Mouse (Mus musculus): ENCODE results near the gene Rars2.

Gene Rars2

DNA sequence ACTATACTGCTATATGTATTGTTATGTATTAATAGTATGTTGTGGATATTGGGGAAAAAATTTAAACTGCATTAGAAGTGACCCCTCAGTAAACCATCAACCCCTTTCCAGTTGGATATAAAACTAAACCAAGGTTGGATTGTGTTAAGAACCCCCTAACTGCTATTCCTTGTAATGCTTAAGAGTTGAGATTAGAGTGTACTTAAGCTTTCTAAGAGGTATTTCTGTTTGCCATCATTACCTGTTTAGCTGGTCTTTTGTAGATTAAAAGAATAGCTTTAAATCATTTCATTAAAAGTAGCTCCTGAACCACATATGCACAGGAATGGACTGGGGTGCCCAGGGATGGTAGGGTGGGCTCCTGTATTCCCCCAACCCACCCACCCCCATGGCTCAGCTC is 30.0 kb downstream of the Rars2 start:
- DNase-seq (ENCODE audit: low spot score) = no peak

DNA sequence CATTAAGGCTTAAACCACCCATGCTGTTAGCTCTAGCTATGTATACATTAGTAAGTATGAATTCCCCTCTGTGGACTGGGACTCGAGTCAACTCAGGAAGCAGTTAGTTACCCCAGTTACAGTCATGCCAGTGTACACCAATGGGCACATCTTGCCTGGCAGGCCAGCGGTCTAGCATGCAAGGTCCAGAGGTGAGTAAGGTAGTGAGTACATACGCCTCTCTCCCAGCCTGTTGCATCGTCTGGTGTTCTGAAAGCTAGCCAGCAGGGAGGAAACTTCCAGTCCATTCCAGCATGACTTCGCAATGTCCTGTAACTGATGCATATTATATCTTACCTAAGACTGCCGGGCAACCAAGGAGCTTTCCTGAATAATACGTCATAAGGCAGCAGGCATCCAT is 38.4 kb downstream of the Rars2 start:
- no peak for DNase-seq (ENCODE audit: low spot score)

DNA sequence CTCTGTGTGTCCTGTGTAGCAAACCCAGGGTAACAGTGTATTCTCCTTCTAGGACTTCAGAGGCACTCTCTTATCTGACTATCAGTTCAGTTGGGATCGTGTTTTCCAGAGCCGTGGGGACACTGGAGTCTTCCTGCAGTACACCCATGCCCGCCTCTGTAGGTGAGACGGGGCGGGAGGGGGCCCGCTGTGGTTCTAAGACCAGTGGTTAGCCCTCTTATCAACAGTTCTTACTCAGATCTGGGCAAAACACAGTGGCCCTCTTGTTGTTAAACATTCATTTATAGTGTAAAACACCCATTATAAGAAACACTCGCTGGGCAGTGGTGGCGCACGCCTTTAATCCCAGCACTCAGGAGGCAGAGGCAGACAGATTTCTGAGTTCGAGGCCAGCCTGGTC is 41.3 kb downstream of the Rars2 start:
- no peak for DNase-seq (ENCODE audit: low spot score)

DNA sequence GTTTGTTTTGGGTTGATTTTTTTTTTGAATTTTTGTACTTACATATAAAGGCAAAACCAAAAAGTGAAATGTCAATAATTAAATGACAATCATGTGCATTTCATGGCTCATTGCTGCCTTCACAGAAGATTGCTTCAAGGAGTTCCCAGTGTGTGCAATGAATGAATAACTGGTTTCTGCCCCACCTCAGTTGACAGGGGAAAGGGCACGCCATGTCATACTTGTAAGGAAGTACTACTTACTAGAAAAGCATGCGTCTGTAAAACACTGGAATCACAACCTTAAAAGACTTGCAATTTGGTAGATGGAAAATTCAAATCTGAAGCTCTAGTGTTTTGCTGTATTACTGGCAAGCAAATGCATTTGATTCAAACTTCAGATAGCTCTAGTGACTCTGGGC is 44.3 kb downstream of the Rars2 start:
- no peak for DNase-seq (ENCODE audit: low spot score)

DNA sequence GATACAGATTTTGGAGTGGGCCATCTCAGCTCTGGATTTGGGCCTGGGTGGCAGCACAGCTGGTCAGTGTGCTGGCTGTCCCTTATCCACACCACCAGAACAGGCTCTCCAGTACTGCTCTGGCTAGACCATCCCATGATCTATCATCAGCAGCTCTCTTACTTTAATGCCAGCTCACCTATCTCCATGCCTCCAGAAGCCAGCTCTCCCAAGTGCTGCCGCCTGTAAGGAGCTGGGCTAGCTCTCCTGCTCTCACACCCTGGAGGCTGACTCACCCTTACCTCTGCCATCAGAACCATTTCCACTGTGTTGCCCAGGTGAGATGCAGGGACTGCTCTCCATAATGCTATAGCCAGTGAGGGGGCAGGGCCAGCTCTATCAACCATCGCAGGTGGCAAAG is 46.8 kb downstream of the Rars2 start:
- DNase-seq (ENCODE audit: low spot score) = no peak

DNA sequence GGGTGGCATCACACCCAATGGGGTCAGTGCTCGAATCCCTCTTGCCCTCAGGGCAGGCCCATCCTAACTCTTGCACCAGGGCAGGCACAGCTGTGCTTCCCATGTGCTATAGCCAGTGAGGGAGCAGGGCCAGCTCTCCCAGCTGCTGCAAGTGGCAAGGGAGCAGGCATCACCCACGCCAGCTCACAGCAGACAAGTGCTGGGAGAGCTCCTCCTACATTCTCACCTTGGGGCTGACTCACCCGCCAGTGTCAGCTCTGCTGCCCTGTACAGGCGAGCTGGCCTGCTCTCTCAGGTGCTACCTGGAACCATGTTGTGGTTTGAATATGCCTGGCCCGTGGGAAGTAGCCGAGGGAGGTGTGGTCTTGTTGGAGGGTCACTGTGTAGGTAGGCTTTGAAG is 47.2 kb downstream of the Rars2 start:
- no peak for DNase-seq (ENCODE audit: low spot score)

DNA sequence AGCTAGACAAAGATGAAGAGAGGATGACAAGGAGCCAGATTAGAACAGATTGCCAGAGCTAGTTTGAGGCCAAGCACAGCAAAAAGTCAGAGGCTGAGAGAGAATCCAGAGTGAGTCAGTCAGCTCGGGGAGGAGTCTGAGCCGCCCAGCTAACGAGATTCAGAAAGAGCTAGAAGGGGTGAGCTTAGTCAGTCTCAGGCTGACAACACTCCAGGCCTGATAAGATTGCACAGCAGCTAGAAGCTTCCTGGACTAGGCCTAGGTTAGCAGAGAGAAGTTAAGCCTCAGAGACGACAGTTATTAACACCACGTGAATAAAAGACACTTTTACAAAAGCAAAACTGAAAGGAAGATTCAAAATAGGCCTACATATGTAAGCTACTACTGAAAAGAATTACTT is 53.2 kb downstream of the Rars2 start:
- no peak for DNase-seq (ENCODE audit: low spot score)

DNA sequence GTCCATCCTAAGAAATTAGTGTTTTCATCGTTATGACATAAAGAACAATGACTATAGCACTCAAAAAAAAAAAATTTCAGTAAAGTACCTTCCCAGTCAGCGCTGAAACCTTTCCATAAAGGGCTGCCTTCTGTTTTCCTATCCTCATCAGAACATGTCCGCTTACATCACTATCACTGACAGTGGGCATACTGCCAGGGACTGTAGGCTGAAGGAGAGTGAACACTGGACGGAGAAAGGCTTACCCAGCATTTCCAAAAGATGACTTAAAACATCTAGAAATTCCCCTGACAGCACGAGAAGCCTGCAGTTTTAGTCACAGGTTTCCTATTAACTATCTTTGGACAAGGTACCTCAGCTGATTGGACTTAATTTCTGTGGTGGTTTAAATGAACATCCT is 59.0 kb downstream of the Rars2 start:
- no peak for DNase-seq (ENCODE audit: low spot score)

DNA sequence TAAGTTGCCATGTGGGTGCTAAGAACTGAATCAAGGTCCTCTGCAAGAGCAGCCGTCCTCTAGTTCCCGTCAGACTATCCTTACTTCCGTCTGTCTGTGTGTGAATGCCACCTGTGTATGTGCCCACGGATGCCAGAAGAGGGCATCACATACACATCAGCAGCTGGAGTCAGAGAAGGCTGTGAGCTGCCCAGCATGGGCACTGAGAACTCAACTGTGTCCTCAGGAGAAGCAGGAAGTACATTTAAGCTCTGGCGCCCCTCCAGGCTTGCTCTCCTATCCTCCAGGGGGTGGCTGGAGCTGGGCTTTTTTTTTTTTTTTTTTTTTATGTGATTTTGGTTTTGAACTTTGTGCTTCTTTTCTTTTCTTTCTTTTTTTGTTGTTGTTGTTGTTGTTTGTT is 65.8 kb downstream of the Rars2 start:
- DNase-seq (ENCODE audit: low spot score) = no peak

DNA sequence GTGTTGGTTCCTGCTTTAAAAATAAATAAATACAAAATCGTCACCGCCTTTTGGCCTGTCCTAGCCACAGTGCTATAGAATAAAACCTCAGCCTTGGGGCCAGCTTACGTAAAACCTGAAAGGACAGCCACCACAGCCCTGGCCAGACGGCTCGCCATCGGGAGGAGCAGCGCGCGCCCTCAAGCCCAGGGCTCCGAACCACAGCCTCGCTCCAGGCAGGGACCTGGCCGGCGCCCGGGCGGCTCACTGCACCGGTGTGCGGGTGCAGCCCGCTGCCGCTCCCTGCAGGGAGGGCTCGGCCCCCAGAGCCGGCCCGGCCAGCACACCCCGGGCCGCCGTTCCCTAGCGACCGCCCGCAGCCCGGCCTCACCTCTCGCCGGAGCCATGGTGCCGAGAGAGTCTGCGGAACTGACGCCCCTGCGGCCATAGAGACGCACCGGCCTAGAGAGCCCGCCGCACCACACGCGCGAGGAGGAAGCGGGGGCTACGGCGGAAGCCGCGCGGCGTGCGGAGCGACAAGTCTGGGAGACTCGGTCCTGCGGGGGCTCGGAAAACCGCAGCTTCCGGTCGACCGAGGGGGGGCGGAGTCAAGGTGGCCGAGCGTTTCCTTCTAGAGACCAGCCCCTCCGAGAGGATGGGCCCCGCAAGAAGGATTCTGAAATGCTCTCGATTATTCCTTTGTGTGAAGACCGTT is 72.3 kb downstream of the Rars2 start, which contains the start of gene Slc35a1:
Slc35a1 (minus strand) TSS at position 565 of the 694 bp plus-strand sequence.
- peak; percentile 77 for DNase-seq (ENCODE audit: low spot score)

DNA sequence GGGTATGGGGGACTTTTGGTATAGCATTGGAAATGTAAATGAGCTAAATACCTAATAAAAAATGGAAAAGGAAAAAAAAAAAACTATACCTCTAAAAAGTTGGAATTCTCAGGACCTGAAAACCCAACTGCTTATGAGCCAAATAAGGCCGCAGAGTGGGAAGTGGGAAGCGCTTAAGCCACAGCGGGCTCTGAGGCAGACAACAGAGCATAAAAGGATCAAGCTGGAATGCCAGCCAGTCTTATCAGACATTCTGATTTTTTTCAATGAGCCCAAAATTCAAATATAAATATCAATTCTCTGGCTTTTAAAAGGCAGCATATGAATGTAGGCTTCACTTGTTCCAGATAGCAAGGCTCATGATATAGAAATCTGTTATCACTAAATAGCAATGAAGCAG is 73.3 kb downstream of the Rars2 start:
- DNase-seq (ENCODE audit: low spot score) = no peak

DNA sequence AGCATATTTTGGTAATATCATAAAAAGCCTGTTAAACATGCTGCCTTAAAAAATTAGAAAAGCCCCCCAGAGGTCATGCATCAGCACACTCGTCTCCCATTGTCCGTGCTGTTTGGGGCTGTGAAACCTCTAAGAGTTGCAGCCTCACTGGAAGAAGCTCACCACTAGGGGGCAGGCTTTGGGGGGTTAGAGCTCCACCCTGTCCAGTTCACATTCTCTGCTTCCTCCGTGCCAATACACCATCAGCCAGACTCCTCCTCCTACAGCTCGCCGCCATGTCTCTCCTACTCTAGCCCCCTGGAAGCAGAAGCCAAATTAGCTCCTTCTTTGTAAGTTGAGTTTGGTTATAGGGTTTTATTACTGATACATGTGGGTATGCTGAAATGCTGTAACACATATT is 86.8 kb downstream of the Rars2 start:
- DNase-seq (ENCODE audit: low spot score) = no peak

DNA sequence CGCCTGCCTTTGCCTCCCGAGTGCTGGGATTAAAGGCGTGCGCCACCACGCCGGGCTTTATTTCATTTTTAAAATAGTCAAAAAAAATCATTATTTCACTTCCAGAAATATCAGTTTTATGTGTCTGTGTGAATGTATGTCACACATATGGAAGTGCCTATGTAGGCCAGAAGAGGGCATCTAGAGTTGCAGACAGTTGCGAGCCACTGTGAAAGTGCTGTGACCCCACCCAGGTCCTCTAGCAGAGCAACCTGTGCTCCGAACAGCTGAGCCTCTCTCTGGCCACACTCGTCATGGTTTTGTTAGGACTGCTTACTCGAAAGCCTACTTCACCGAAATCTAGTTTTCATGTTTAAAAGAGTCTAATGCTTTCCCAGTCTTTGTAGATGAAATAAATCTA is 87.5 kb downstream of the Rars2 start:
- DNase-seq (ENCODE audit: low spot score) = no peak

DNA sequence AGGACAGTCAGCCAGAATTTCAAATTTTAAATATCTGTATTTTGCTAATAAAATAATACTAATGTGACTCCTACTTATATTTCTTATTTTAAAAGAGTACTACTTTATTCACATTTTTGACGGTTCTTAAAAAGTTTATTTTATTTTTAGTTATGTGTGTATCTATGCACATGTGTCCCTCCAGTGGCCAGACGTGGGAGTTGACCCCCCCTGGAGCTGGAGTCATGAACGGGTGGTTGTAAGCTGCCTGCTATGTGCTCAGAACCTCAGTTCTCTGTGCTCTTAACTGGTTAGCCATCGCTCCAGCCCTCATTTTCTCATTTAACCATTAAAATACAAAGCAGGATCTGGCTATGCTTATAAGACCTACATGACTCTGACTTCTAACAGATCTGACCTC is 88.3 kb downstream of the Rars2 start:
- no peak for DNase-seq (ENCODE audit: low spot score)

DNA sequence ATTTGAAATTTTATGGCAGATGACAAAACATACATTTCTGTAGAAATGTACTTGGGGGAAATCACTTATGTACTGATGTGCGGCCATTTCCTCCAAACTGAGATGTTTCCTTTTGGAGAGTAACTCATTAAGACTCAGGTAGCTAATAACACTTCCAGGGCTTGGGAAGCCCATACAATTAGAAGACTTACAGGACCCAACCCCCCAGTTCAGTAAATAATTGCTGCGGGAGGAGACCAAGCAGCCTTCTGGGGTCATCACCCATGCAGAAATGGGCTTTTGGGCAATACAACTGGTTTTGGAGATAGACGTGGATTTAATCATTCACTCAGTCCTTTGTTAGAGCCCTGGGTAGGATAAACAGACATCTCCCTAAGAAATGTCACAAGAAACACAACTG is 92.5 kb downstream of the Rars2 start:
- DNase-seq (ENCODE audit: low spot score) = no peak

DNA sequence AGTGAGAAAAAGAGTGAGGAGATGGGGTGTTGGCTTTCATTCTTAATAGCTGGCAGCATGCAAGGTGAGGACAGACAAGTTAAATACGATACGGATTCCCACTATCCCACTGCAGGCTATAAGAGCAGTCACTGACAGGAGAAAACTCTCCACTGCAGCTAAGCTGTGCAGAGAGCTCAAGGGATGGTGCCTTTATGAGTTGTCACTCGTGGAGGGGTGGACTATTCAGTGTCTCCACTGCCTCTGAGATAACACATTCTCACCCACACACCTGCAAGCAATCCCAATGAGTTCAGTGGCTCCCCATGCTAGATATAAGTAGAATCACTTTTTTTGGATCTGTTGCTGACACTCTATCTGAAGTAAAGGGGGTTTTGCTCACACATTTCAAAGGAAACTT is 93.4 kb downstream of the Rars2 start:
- DNase-seq (ENCODE audit: low spot score) = no peak
